In the genomic region with DNA sequence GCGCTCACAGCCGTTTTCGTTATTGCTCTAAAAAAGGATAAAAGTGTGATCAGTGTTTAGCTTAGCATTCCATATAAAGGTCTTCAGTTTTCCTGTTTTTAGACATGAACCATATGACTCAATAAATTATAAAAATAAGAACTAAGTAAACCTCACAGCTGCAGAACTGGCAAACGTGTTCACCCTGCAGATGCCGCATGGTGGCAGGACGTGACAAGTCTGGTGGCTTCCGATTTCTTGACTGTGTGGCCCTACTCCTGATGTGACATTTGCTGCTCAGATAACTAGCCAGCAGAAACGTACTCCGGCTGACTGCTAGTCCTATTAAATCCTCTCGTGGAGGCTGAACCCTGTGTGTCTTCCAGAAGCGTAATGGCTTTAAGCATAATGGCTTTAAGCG, we compare ENCODE assay signal across 23 mouse cellular contexts. TPM values are rescaled to one million over a fixed set of nuclear protein-coding genes. Genes with fewer than 3 reads are reported as not detected.
DNase-seq lines count a peak whose midpoint lies in the region; ATAC-seq and TF ChIP-seq lines count a peak whose summit lies in the region.
"Had no signal": no experiment of that assay in that cellular context is flagged by ENCODE, and none has a peak within 500 bp of the region (broad histone marks: within the 10 kb centered on the region; RNA-seq: fewer than 3 reads in every experiment).

No protein-coding gene starts in this region.

- no peak for ATAC-seq in lung, embryonic 14.5 days (ENCODE audit: insufficient read depth)
- no peak for ATAC-seq in stomach, embryonic 16.5 days (ENCODE audit: insufficient read depth, low FRiP score)
- no peak for ATAC-seq in stomach, postnatal 0 days (ENCODE audit: low FRiP score, low TSS enrichment)
- ATAC-seq in megakaryocyte-erythroid progenitor cell, adult 5-6 weeks (replicated peaks; ENCODE audit: low FRiP score, low TSS enrichment, poor library complexity, severe bottlenecking) = no peak
- ATAC-seq: CD4-positive, CD25-positive, alpha-beta regulatory T cell, adult 4 months; forebrain, embryonic 14.5 days; forebrain, postnatal 0 days had no signal

- no peaks in the 10 kb centered on the region for H3K9me3 ChIP-seq in lung, embryonic 14.5 days (ENCODE audit: low read depth, low read length)
- no peaks in the 10 kb centered on the region for H3K9me3 ChIP-seq in stomach, embryonic 16.5 days (replicated peaks; ENCODE audit: control insufficient read depth, low read length)
- H3K9me3 ChIP-seq in stomach, postnatal 0 days (ENCODE audit: control insufficient read depth, low read length) = no peaks in the 10 kb centered on the region
- H3K9me3 ChIP-seq: embryonic facial prominence, embryonic 15.5 days; heart, embryonic 10.5 days; hindbrain, embryonic 12.5 days; hindbrain, embryonic 15.5 days had no signal

- DNase-seq in gastrocnemius, adult 2 months = peak; percentile 31
- no peak for DNase-seq in gastrocnemius, postnatal 14 days
- DNase-seq in lung, embryonic 14.5 days = peak; percentile 5
- DNase-seq in lung, postnatal 10 days = no peak
- DNase-seq in stomach, postnatal 0 days (ENCODE audit: low spot score) = no peak
- DNase-seq: adrenal gland, adult 2 months; adrenal gland, postnatal 14 days; cerebellum, adult 11-12 months; cerebellum, adult 8-10 months; cerebellum, postnatal 10 days; cerebellum, postnatal 36 days; embryo, embryonic 11 days; forebrain, postnatal 0 days; gastrocnemius, postnatal 25 days; heart, adult 2 months had no signal

- TF ChIP-seq EP300 in stomach, postnatal 0 days (optimal IDR thresholded peaks at IDR 0.05) = no peak

- H3K4me2 ChIP-seq in lung, embryonic 14.5 days = no peak overlapping the region
- no peak overlapping the region for H3K4me2 ChIP-seq in stomach, embryonic 16.5 days (ENCODE audit: low read depth, low read length)
- H3K4me2 ChIP-seq in stomach, postnatal 0 days (replicated peaks; ENCODE audit: low read depth) = no peak overlapping the region
- H3K4me2 ChIP-seq: embryonic facial prominence, embryonic 15.5 days; hindbrain, embryonic 12.5 days; hindbrain, embryonic 15.5 days had no signal

- H3K36me3 ChIP-seq in lung, embryonic 14.5 days (ENCODE audit: insufficient read depth) = peaks cover 58% of the 10 kb centered on the region
- H3K36me3 ChIP-seq in stomach, embryonic 16.5 days (ENCODE audit: control insufficient read depth, insufficient read depth, low read length) = no peaks in the 10 kb centered on the region; the same call in 1 of the 2 replicates
- H3K36me3 ChIP-seq in stomach, postnatal 0 days (ENCODE audit: control insufficient read depth, insufficient read depth, low read length) = 0 out of 2 replicates have a peak, but pooled peaks cover 8% of the 10 kb centered on the region

- intact Hi-C loops in gastrocnemius, adult 2 months (cut with DNase I) = no loop called here
- intact Hi-C loops in gastrocnemius, postnatal 14 days (cut with DNase I; ENCODE audit: low total_unique reads) = no loop called here

- H3K4me3 ChIP-seq in gastrocnemius, adult 2 months = no peak overlapping the region
- H3K4me3 ChIP-seq in lung, embryonic 14.5 days (ENCODE audit: low read depth, low read length) = no peak overlapping the region
- H3K4me3 ChIP-seq in stomach, embryonic 16.5 days (replicated peaks; ENCODE audit: low read length) = no peak overlapping the region
- no peak overlapping the region for H3K4me3 ChIP-seq in stomach, postnatal 0 days (ENCODE audit: low read depth, low read length)
- H3K4me3 ChIP-seq: embryonic facial prominence, embryonic 15.5 days; heart, adult 2 months; heart, embryonic 10.5 days; hindbrain, embryonic 12.5 days; hindbrain, embryonic 15.5 days had no signal

- H3K4me1 ChIP-seq in lung, embryonic 14.5 days (ENCODE audit: insufficient read depth) = no peaks in the 10 kb centered on the region
- no peaks in the 10 kb centered on the region for H3K4me1 ChIP-seq in stomach, embryonic 16.5 days (ENCODE audit: control insufficient read depth, insufficient read depth, low read length)
- no peaks in the 10 kb centered on the region for H3K4me1 ChIP-seq in stomach, postnatal 0 days (replicated peaks; ENCODE audit: control insufficient read depth, insufficient read depth)
- H3K4me1 ChIP-seq: embryonic facial prominence, embryonic 15.5 days; heart, embryonic 10.5 days; hindbrain, embryonic 12.5 days; hindbrain, embryonic 15.5 days had no signal

- TF ChIP-seq CTCF in gastrocnemius, adult 2 months (IDR thresholded peaks at IDR 0.05) = peak; percentile 14; the same call in 1 of the 2 replicates
- TF ChIP-seq CTCF in lung, embryonic 14.5 days (IDR thresholded peaks at IDR 0.05; ENCODE audit: low read depth) = no peak
- TF ChIP-seq CTCF in stomach, postnatal 0 days (IDR thresholded peaks at IDR 0.05; ENCODE audit: low read depth) = no peak

- H3K27ac ChIP-seq in gastrocnemius, adult 2 months = no peak overlapping the region
- H3K27ac ChIP-seq in lung, embryonic 14.5 days (ENCODE audit: low read depth) = no peak overlapping the region
- H3K27ac ChIP-seq in stomach, embryonic 16.5 days (ENCODE audit: low read length) = peak overlapping the region; percentile 53; the same call in 1 of the 2 replicates
- no peak overlapping the region for H3K27ac ChIP-seq in stomach, postnatal 0 days (replicated peaks)
- H3K27ac ChIP-seq: embryonic facial prominence, embryonic 15.5 days; heart, adult 2 months; heart, embryonic 10.5 days; hindbrain, embryonic 12.5 days; hindbrain, embryonic 15.5 days had no signal

- WGBS in lung, embryonic 14.5 days = 75% methylated on average over 12 of the region's 12 CpGs
- WGBS in stomach, embryonic 16.5 days = 69% methylated on average over 12 of the region's 12 CpGs
- WGBS in stomach, postnatal 0 days = 64% methylated on average over 12 of the region's 12 CpGs

- no peak overlapping the region for H3K9ac ChIP-seq in lung, embryonic 14.5 days
- no peak overlapping the region for H3K9ac ChIP-seq in stomach, embryonic 16.5 days (ENCODE audit: low read length)
- H3K9ac ChIP-seq in stomach, postnatal 0 days (ENCODE audit: low read length) = no peak overlapping the region
- H3K9ac ChIP-seq: embryonic facial prominence, embryonic 15.5 days; forebrain, postnatal 0 days; hindbrain, embryonic 12.5 days; hindbrain, embryonic 15.5 days had no signal

- H3K27me3 ChIP-seq in lung, embryonic 14.5 days (ENCODE audit: insufficient read depth, low read length) = no peaks in the 10 kb centered on the region
- no peaks in the 10 kb centered on the region for H3K27me3 ChIP-seq in stomach, embryonic 16.5 days (ENCODE audit: control insufficient read depth, insufficient read depth, low read length)
- H3K27me3 ChIP-seq in stomach, postnatal 0 days (ENCODE audit: control insufficient read depth, insufficient read depth, low read length) = no peaks in the 10 kb centered on the region
- H3K27me3 ChIP-seq: embryonic facial prominence, embryonic 15.5 days; hindbrain, embryonic 12.5 days; hindbrain, embryonic 15.5 days had no signal

RNA-seq across cellular contexts. Expression of a gene that starts 42.8 kb away (rescaled TPM):
- total RNA-seq in gastrocnemius, adult 2 months (2021) = 10 to 100 TPM; 27.6 to 29.1 TPM
- 10 to 100 TPM; 19.5 to 20.3 TPM for total RNA-seq in gastrocnemius, postnatal 14 days (2021)
- 76.6 and 80.4 TPM in 2 replicates for polyA plus RNA-seq in lung, embryonic 14.5 days (2014; fragmentation: Nextera tagmentation; extraction: Ambion mirVana)
- 55.0 and 59.0 TPM in 2 replicates for polyA plus RNA-seq in stomach, embryonic 16.5 days (2015; fragmentation: Nextera tagmentation; extraction: Ambion mirVana)
- 28.9 and 31.7 TPM in 2 replicates for polyA plus RNA-seq in stomach, postnatal 0 days (2015; fragmentation: Nextera tagmentation; extraction: Ambion mirVana)
- total RNA-seq in megakaryocyte-erythroid progenitor cell, adult 5-6 weeks (2014; fragmentation: Nextera tagmentation) = 48.7 and 55.4 TPM in 2 replicates
- total RNA-seq in megakaryocyte-erythroid progenitor cell, adult 5-6 weeks (2017) = 54.7 and 89.5 TPM in 2 replicates

Comparison
In these comparisons a context has a peak if more than half of its experiments do, and no peak if none do; other contexts are left out.
1. DNase-seq: peak in gastrocnemius, adult 2 months (single experiment) and lung, embryonic 14.5 days (single experiment); none in gastrocnemius, postnatal 14 days (single experiment), lung, postnatal 10 days (single experiment) and stomach, postnatal 0 days (single experiment).